Mouse (Mus musculus) intestine, postnatal 0 days (tissue): ENCODE measurements around the gene AC153137.1. TPM values are rescaled to one million over a fixed set of nuclear protein-coding genes. Genes with fewer than 3 reads are reported as not detected.
"Not testable (repeated sequence)": the region's sequence is repeated elsewhere in the genome, so short reads cannot be mapped to it uniquely, and the experiment has no call there.

Experiments
- ATAC-seq: fragments of 200-750 bp; cut with Nextera tagmentation; 2 replicates; pipeline ENCODE4 v1.8.0; 2017; ENCODE audit warnings: mild to moderate bottlenecking, moderate TSS enrichment, moderate library complexity
- H3K27ac ChIP-seq: fragments of 300-500 bp; sonication (generic); 2 replicates; pipeline ENCODE4 v1.5.1; 2014; ENCODE audit warnings: mild to moderate bottlenecking, low read depth, low read length, moderate library complexity
- H3K27me3 ChIP-seq: fragments of 300-500 bp; sonication (generic); replicated peaks from 2 replicates; pipeline ENCODE4 v1.6.1; 2014; ENCODE audit warnings: low read length, mixed read lengths; ENCODE audit not compliant: control insufficient read depth, insufficient read depth
- H3K36me3 ChIP-seq: fragments of 300-500 bp; sonication (generic); 2 replicates; pipeline ENCODE4 v1.6.1; 2014; ENCODE audit warnings: mild to moderate bottlenecking, moderate library complexity; ENCODE audit not compliant: control insufficient read depth, insufficient read depth
- H3K4me1 ChIP-seq: fragments of 300-500 bp; sonication (generic); replicated peaks from 2 replicates; pipeline ENCODE4 v1.6.1; 2014; ENCODE audit warnings: antibody characterized with exemption, low read length, mixed read lengths; ENCODE audit not compliant: control insufficient read depth, insufficient read depth
- H3K4me2 ChIP-seq: fragments of 300-500 bp; sonication (generic); replicated peaks from 2 replicates; pipeline ENCODE4 v1.6.1; 2014; ENCODE audit warnings: low read depth, mild to moderate bottlenecking, moderate library complexity
- H3K4me3 ChIP-seq: fragments of 300-500 bp; sonication (generic); 2 replicates; pipeline ENCODE4 v1.5.1; 2014; ENCODE audit warnings: low read depth, low read length
- H3K9ac ChIP-seq: fragments of 300-500 bp; sonication (generic); 2 replicates; pipeline ENCODE4 v1.6.1; 2014; ENCODE audit warnings: mild to moderate bottlenecking, low read depth, low read length
- H3K9me3 ChIP-seq: fragments of 300-500 bp; sonication (generic); 2 replicates; pipeline ENCODE4 v1.6.1; 2016; ENCODE audit warnings: mixed run types; ENCODE audit not compliant: control insufficient read depth
- CTCF ChIP-seq: sonication (generic); IDR thresholded peaks from 2 replicates; pipeline ENCODE4 v1.5.1; 2016; ENCODE audit warnings: low read depth, mild to moderate bottlenecking, control low read depth, antibody characterized with exemption, moderate library complexity
- WGBS: fragments of 180-500 bp; shearing (Covaris S2); extraction: QIAGEN DNeasy Blood & Tissue Kit; methylation state at CpG from one replicate; pipeline ENCODE4 v1.1.7; 2014; 5-methylcytosine and 5-hydroxymethylcytosine counted together
- polyA plus RNA-seq: library from polyadenylated mRNA; unstranded; fragments of >200 nt; fragmentation: Nextera tagmentation; extraction: Ambion mirVana; gene quantifications from 2 replicates; pipeline ENCODE4 v1.2.1, GENCODE M21; 2015

The AC153137.1 gene
- 0.29 TPM in 1 of 2 replicates, not detected in the other for polyA plus RNA-seq

DNA sequence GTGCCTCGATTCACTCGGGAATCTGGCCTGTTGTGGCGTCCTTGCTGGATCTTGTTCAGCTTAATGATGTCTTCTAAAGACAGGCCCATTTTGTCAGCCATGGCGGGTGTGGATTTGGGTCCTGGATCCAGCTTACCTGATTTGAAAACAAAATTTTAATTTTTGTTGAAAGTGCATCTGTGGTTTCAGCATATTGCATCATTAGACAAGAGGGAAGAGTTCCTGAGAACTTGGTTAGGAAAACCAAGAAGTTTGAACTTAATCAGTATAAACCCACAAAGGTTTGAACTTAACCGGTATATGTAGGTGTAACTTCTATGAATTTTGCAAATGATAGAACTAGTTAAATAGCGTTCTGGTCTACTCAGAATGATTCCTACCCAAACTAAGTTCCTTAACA, at the start of gene AC153137.1:
TSS of gene AC153137.1 (minus strand) at position 101 of the 400 bp plus-strand sequence.
- H3K9ac ChIP-seq, H3K4me3 ChIP-seq, H3K9me3 ChIP-seq, ATAC-seq, H3K27me3 ChIP-seq, H3K4me2 ChIP-seq, H3K27ac ChIP-seq, H3K36me3 ChIP-seq, H3K4me1 ChIP-seq: not testable (repeated sequence)
- 88% methylated on average over 5 of the region's 6 CpGs for WGBS

DNA sequence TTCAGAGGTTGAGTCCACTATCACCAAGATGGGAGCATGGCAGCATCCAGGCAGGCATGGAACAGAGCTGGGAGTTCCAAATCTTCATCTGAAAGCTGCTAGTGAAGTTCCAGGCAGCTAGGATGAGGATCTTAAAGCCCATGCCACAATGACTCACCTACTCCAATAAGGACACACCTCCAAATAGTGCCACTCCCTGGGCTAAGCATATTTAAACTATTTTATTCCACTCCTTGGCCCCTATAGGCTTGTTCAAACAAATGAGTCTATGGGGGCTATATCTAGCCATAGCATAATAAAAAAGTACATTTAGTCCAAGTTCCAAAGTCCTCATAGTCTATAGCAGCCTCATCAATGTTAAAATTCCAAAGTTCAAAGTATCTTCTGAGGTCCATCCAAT, 45.4 kb upstream of the AC153137.1 start:
- Histone ChIP-seq H3K9ac (no peak overlapping the region), H3K9me3 (no peaks in the 10 kb centered on the region), H3K36me3 (no peaks in the 10 kb centered on the region), H3K4me3 (no peak overlapping the region), H3K4me2 (no peak overlapping the region), H3K27ac (no peak overlapping the region), H3K4me1 (peaks cover 4% of the 10 kb centered on the region; the same call in 1 of the 2 replicates), H3K27me3 (no peaks in the 10 kb centered on the region)
- peak; percentile 91 for ATAC-seq
- TF ChIP-seq CTCF, result no peak

DNA sequence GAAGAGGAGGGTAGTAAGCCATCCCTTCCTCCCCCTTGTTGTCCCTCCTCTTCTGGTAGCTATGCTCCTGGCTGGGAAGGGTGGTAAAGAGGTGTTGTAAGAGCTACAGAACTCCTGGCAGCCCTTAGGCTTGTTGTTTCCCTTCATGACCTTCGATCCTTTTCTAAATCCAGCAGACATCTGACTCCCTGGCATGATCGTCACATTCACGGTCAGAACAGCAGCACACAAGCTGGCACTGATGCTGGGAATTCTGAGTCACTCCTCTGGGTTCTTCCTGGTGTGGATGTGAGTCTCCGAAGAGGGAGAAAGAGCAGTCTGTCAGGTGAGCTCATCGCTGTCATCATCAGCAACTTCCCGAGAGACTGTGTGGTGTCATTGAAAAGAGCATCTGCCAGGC, 41.5 kb upstream of the AC153137.1 start:
- no peak overlapping the region for H3K4me3 ChIP-seq
- H3K27ac ChIP-seq, result no peak overlapping the region
- ATAC-seq, result peak; percentile 76
- no peaks in the 10 kb centered on the region for H3K9me3 ChIP-seq
- H3K36me3 ChIP-seq, result no peaks in the 10 kb centered on the region
- TF ChIP-seq CTCF, result no peak
- no peaks in the 10 kb centered on the region for H3K27me3 ChIP-seq
- H3K4me2 ChIP-seq, result no peak overlapping the region
- H3K9ac ChIP-seq, result no peak overlapping the region
- H3K4me1 ChIP-seq, result no peaks in the 10 kb centered on the region; the same call in 1 of the 2 replicates
- 44% methylated on average over 6 of the region's 6 CpGs for WGBS

DNA sequence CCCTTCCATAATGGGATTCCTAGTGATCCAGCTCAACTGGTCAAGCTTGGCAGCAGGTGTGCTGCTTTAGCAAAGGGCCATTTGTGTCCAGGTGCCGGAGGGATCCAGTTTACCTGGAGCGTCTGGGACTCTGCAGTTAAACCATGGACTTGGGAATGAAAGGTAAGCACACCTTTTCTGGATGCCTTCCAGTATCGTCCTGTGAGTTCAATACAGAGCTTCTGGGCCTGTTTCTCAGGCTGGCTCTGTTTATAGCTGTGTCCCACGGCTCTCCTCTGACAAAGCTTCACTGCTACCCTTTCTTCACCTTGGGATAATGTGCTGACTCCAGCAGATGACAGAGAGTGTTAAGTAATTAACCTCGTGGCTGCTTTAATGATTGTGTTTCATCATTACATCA, 39.6 kb upstream of the AC153137.1 start:
- no peaks in the 10 kb centered on the region; the same call in 1 of the 2 replicates for H3K4me1 ChIP-seq
- TF ChIP-seq CTCF, result no peak
- no peak overlapping the region for H3K4me2 ChIP-seq
- no peak overlapping the region for H3K4me3 ChIP-seq
- H3K9ac ChIP-seq, result no peak overlapping the region
- no peaks in the 10 kb centered on the region for H3K9me3 ChIP-seq
- no peaks in the 10 kb centered on the region for H3K27me3 ChIP-seq
- 51% methylated on average over 5 of the region's 5 CpGs for WGBS
- H3K36me3 ChIP-seq, result no peaks in the 10 kb centered on the region
- peak overlapping the region; percentile 50; the same call in 1 of the 2 replicates for H3K27ac ChIP-seq
- peak; percentile 74 for ATAC-seq

DNA sequence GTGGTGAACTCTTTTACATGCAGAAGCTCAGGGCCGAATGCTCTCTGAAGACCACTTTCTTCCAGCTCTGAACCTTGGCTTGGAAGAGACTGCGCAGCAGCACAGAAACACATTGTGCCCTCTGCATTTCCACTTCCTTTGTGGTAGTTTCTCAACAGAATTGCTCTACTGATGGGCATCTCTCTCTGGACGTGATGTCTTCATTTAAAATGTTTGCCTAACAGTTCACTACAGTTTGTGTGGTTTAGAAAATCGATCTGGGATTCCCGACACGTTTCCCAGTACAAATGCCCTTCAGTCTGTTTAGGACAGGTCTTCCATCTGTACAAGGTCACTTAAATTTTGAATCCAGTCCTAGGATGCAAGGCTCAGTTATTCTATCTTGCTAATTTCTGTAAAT, 38.3 kb upstream of the AC153137.1 start:
- 82% methylated on average over 6 of the region's 6 CpGs for WGBS
- no peaks in the 10 kb centered on the region for H3K9me3 ChIP-seq

DNA sequence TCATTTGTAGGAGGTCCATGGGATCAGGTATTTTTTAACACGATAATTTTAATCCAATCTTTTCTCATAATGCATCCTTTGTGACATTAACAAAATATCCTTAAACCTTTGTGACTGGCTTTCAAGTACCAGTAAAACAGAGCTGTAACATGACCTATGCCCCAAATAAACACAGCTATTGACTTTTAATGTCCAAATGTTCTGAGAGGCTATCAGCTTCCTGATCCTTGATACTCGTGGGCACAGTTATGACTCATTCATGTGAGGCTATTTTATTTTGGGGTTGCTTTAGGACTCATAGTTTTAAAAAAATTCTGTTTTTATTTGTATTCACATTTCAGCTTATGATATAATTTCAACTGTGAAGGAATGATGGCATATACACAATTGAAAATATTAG, 37.5 kb upstream of the AC153137.1 start:
- no peaks in the 10 kb centered on the region for H3K27me3 ChIP-seq
- no peak overlapping the region for H3K9ac ChIP-seq
- H3K9me3 ChIP-seq, result no peaks in the 10 kb centered on the region
- ATAC-seq, result no peak
- no peak for TF ChIP-seq CTCF
- H3K27ac ChIP-seq, result no peak overlapping the region
- 44% methylated on average over 2 of the region's 2 CpGs for WGBS
- H3K36me3 ChIP-seq, result no peaks in the 10 kb centered on the region
- H3K4me3 ChIP-seq, result no peak overlapping the region
- no peaks in the 10 kb centered on the region; the same call in 1 of the 2 replicates for H3K4me1 ChIP-seq
- no peak overlapping the region for H3K4me2 ChIP-seq

More for the DNA sequence above, 38.3 kb upstream of the AC153137.1 start:
- H3K27me3 ChIP-seq, result no peaks in the 10 kb centered on the region
- no peak for ATAC-seq
- H3K4me3 ChIP-seq, result no peak overlapping the region
- no peak for TF ChIP-seq CTCF
- H3K9ac ChIP-seq, result no peak overlapping the region
- H3K4me2 ChIP-seq, result no peak overlapping the region
- no peaks in the 10 kb centered on the region for H3K36me3 ChIP-seq
- H3K4me1 ChIP-seq, result no peaks in the 10 kb centered on the region; the same call in 1 of the 2 replicates
- no peak overlapping the region for H3K27ac ChIP-seq

DNA sequence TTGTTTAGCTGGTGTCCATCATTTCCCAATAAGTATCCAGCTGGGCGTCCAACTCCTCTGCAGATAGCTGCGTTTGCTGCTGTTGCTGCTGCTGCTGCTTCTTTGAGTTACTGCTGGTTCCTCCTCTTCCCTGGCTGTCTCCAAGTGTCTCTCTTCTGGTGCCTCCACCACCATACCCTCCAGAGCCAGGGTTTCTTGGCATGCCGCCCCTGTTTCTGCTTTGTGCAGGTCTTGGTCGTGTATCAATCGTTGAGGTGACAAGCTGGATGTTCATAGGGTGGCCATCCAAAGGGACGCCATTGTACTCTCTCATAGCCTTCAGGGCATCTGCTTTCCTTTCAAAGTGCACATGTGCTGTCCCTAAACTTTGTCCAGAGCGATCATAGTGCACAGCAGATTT, 529 bp downstream of the AC153137.1 start:
- H3K4me1 ChIP-seq, H3K27me3 ChIP-seq, H3K4me2 ChIP-seq, H3K27ac ChIP-seq, H3K4me3 ChIP-seq, H3K9ac ChIP-seq, H3K36me3 ChIP-seq, H3K9me3 ChIP-seq, ATAC-seq: not testable (repeated sequence)
- 87% methylated on average over 7 of the region's 7 CpGs for WGBS
